Comparison of ENCODE assay signal across 25 mouse cellular contexts in the genomic region with DNA sequence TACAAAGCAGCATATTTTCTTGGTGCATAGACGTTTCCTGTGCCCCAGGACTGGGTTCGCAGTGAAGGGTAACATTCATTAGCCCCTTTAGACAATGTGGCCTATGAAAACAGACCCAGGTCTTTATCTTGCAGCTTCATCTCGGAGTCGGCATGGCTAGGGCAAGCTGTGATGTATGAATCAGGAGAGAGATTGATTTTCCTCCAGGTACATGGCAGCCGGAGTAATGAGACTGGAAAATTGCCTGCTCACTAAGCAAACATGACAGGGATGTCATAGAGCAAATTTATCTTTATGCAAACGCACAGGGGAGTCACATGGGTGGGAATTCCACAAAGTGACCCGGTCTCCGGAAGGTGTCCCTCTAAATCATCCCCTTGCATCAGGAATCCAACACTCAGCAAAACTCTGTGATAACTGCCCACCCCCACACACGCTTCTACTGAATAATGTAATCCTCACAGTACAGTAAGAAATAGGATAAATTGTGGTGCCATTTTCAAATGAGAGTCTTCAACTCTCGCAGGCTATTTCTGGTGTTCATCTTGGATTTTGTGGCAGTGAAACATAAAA.
A peak's percentile ranks its signal among the peaks of the same experiment; 100 is the strongest.
DNase-seq lines count a peak whose midpoint lies in the region; ATAC-seq and TF ChIP-seq lines count a peak whose summit lies in the region.
"Had no signal": no experiment of that assay in that cellular context is flagged by ENCODE, and none has a peak within 500 bp of the region (broad histone marks: within the 10 kb centered on the region; RNA-seq: fewer than 3 reads in every experiment).

No protein-coding gene starts in this region.

- peak overlapping the region; percentile 64; the same call in 1 of the 2 replicates for H3K27ac ChIP-seq in hindbrain, embryonic 12.5 days
- H3K27ac ChIP-seq in hindbrain, embryonic 16.5 days (ENCODE audit: low read depth, low read length) = no peak overlapping the region
- no peak overlapping the region for H3K27ac ChIP-seq in liver, adult 2 months (replicated peaks; ENCODE audit: insufficient read depth, low read depth, low read length)
- H3K27ac ChIP-seq in thymus, adult 2 months (ENCODE audit: control insufficient read depth, insufficient read depth, low read length) = no peak overlapping the region
- H3K27ac ChIP-seq: embryonic facial prominence, embryonic 13.5 days; forebrain, embryonic 12.5 days; gastrocnemius, adult 2 months; heart, embryonic 15.5 days; liver, embryonic 12.5 days had no signal

- H3K9ac ChIP-seq in hindbrain, embryonic 12.5 days = no peak overlapping the region
- H3K9ac ChIP-seq in hindbrain, embryonic 16.5 days (ENCODE audit: low read depth, low read length) = no peak overlapping the region
- H3K9ac ChIP-seq in liver, adult 2 months (ENCODE audit: low read depth, low read length) = no peak overlapping the region
- H3K9ac ChIP-seq: embryonic facial prominence, embryonic 13.5 days; forebrain, embryonic 12.5 days; heart, embryonic 15.5 days; liver, embryonic 12.5 days had no signal

- H3K4me2 ChIP-seq in hindbrain, embryonic 12.5 days (replicated peaks) = no peak overlapping the region
- H3K4me2 ChIP-seq in hindbrain, embryonic 16.5 days (ENCODE audit: low read length) = no peak overlapping the region
- H3K4me2 ChIP-seq: embryonic facial prominence, embryonic 13.5 days; forebrain, embryonic 12.5 days; heart, embryonic 15.5 days; liver, embryonic 12.5 days had no signal

- peak; percentile 69 for DNase-seq in liver, adult 2 months (ENCODE audit: extremely low read depth, low read depth, low spot score)
- no peak for DNase-seq in liver
- DNase-seq in brain, embryonic 14.5 days (ENCODE audit: low read depth) = peak; percentile 39
- DNase-seq in mesoderm, embryonic 11.5 days (ENCODE audit: low read depth, low spot score) = peak; percentile 59
- no peak for DNase-seq in left cerebral cortex, adult 8-10 months (ENCODE audit: low spot score in 2 of 2)
- DNase-seq in thymus, adult 2 months = no peak
- DNase-seq: adrenal gland, postnatal 36 days; cerebellum, adult 11 months; cerebellum, adult 9-11 months; gastrocnemius, adult 2 months; heart, postnatal 36 days; kidney, adult 8-10 months; layer of hippocampus, adult 9-11 months; lung, adult 2 months; lung, postnatal 14 days; right cerebral cortex, adult 18-20 months; thymus, adult 18-20 months; thymus, postnatal 4 days had no signal

- no peak for TF ChIP-seq POLR2A in liver, adult 2 months (IDR thresholded peaks at IDR 0.05; ENCODE audit: extremely low read depth, insufficient read depth, low read length)
- TF ChIP-seq POLR2A in brain, embryonic 14.5 days (IDR thresholded peaks at IDR 0.05; ENCODE audit: borderline replicate concordance, extremely low read depth, insufficient read depth, insufficient read length, poor library complexity, severe bottlenecking) = no peak
- TF ChIP-seq POLR2A in thymus, adult 2 months (IDR thresholded peaks at IDR 0.05; ENCODE audit: control insufficient read depth, extremely low read depth, insufficient read depth, low read length, poor library complexity) = no peak

- TF ChIP-seq CTCF in liver, adult 2 months (IDR thresholded peaks at IDR 0.05; ENCODE audit: low read depth, low read length) = no peak
- no peak for TF ChIP-seq CTCF in brain, embryonic 14.5 days (IDR thresholded peaks at IDR 0.05; ENCODE audit: borderline replicate concordance, extremely low read depth, insufficient read depth, insufficient read length)
- TF ChIP-seq CTCF in thymus, adult 2 months (IDR thresholded peaks at IDR 0.05; ENCODE audit: borderline replicate concordance, control insufficient read depth, extremely low read depth, insufficient read depth, low read length, poor library complexity) = no peak

- 58% methylated on average over 10 of the region's 10 CpGs for WGBS in hindbrain, embryonic 12.5 days
- 67% methylated on average over 10 of the region's 10 CpGs for WGBS in hindbrain, embryonic 16.5 days
- WGBS in liver, adult 2 months = 45% methylated on average over 10 of the region's 10 CpGs
- 87% methylated on average over 10 of the region's 10 CpGs for WGBS in thymus, adult 2 months

- no peaks in the 10 kb centered on the region for H3K27me3 ChIP-seq in hindbrain, embryonic 12.5 days
- H3K27me3 ChIP-seq in hindbrain, embryonic 16.5 days (replicated peaks; ENCODE audit: control insufficient read depth, insufficient read depth, low read length) = no peaks in the 10 kb centered on the region
- no peaks in the 10 kb centered on the region for H3K27me3 ChIP-seq in liver, adult 2 months (ENCODE audit: control insufficient read depth, insufficient read depth, low read length)
- H3K27me3 ChIP-seq in thymus, adult 2 months (ENCODE audit: control insufficient read depth, insufficient read depth, low read length) = no peaks in the 10 kb centered on the region
- H3K27me3 ChIP-seq: embryonic facial prominence, embryonic 13.5 days; forebrain, embryonic 12.5 days; heart, embryonic 15.5 days; liver, embryonic 12.5 days had no signal

- no peak overlapping the region for H3K4me3 ChIP-seq in hindbrain, embryonic 12.5 days
- H3K4me3 ChIP-seq in hindbrain, embryonic 16.5 days (ENCODE audit: low read length) = no peak overlapping the region
- no peak overlapping the region for H3K4me3 ChIP-seq in liver, adult 2 months (ENCODE audit: insufficient read depth, low read depth, low read length)
- H3K4me3 ChIP-seq in thymus, adult 2 months (ENCODE audit: control insufficient read depth, insufficient read depth, low read length) = no peak overlapping the region
- H3K4me3 ChIP-seq: embryonic facial prominence, embryonic 13.5 days; erythroblast, embryonic 14.5 days; forebrain, embryonic 12.5 days; gastrocnemius, adult 2 months; heart, embryonic 15.5 days; liver, embryonic 12.5 days had no signal

- no peaks in the 10 kb centered on the region for H3K79me2 ChIP-seq in liver, adult 2 months (ENCODE audit: control insufficient read depth, insufficient read depth, low read length)

- H3K9me3 ChIP-seq in hindbrain, embryonic 12.5 days (replicated peaks) = no peaks in the 10 kb centered on the region
- no peaks in the 10 kb centered on the region for H3K9me3 ChIP-seq in hindbrain, embryonic 16.5 days (ENCODE audit: control insufficient read depth, low read length)
- H3K9me3 ChIP-seq: embryonic facial prominence, embryonic 13.5 days; forebrain, embryonic 12.5 days; heart, embryonic 15.5 days; liver, embryonic 12.5 days had no signal

- no peaks in the 10 kb centered on the region for H3K36me3 ChIP-seq in hindbrain, embryonic 12.5 days
- H3K36me3 ChIP-seq in hindbrain, embryonic 16.5 days (ENCODE audit: control insufficient read depth, insufficient read depth, low read length) = no peaks in the 10 kb centered on the region
- no peaks in the 10 kb centered on the region for H3K36me3 ChIP-seq in liver, adult 2 months (ENCODE audit: control insufficient read depth, insufficient read depth, low read length)
- no peaks in the 10 kb centered on the region for H3K36me3 ChIP-seq in thymus, adult 2 months (ENCODE audit: control insufficient read depth, insufficient read depth, low read length)
- H3K36me3 ChIP-seq: embryonic facial prominence, embryonic 13.5 days; forebrain, embryonic 12.5 days; heart, embryonic 15.5 days; liver, embryonic 12.5 days had no signal

- peaks cover 6% of the 10 kb centered on the region; the same call in 1 of the 2 replicates for H3K4me1 ChIP-seq in hindbrain, embryonic 12.5 days
- no peaks in the 10 kb centered on the region for H3K4me1 ChIP-seq in hindbrain, embryonic 16.5 days (ENCODE audit: control insufficient read depth, insufficient read depth, low read depth, low read length)
- H3K4me1 ChIP-seq in liver, adult 2 months (ENCODE audit: control insufficient read depth, insufficient read depth, low read length) = peaks cover 10% of the 10 kb centered on the region; the same call in 1 of the 2 replicates
- H3K4me1 ChIP-seq in thymus, adult 2 months (replicated peaks; ENCODE audit: control insufficient read depth, insufficient read depth, low read length) = no peaks in the 10 kb centered on the region
- H3K4me1 ChIP-seq: forebrain, embryonic 12.5 days; heart, embryonic 15.5 days; liver, embryonic 12.5 days had no signal

- 0 out of 2 replicates have a peak, but pooled peaks have one; percentile 29 for ATAC-seq in hindbrain, embryonic 12.5 days (ENCODE audit: low FRiP score)
- ATAC-seq in hindbrain, embryonic 16.5 days = no peak
- ATAC-seq: liver, embryonic 12.5 days had no signal

Comparison
In these comparisons a context has a peak if more than half of its experiments do, and no peak if none do; other contexts are left out.
1. DNase-seq: peak in liver, adult 2 months (single experiment), brain, embryonic 14.5 days (single experiment) and mesoderm, embryonic 11.5 days (single experiment); none in liver (single experiment), left cerebral cortex, adult 8-10 months (0 of 2) and thymus, adult 2 months (single experiment).